Mouse (Mus musculus) kidney, postnatal 0 days (tissue): ENCODE data around the gene Clmn. TPM values are rescaled to one million over a fixed set of nuclear protein-coding genes. Genes with fewer than 3 reads are reported as not detected.

Experiments
- ATAC-seq: fragments of 200-750 bp; cut with Nextera tagmentation; replicated peaks from 2 replicates; pipeline ENCODE4 v1.8.0; 2017; ENCODE audit warnings: low read depth, moderate number of reproducible peaks, moderate TSS enrichment, moderate library complexity; ENCODE audit not compliant: low FRiP score
- DNase-seq: peaks from one replicate; pipeline ENCODE4 v3.0.0-alpha.2; 2016; ENCODE audit warnings: low spot score
- H3K27ac ChIP-seq: fragments of 300-500 bp; sonication (generic); 2 replicates; pipeline ENCODE4 v1.5.1; 2014; ENCODE audit warnings: mild to moderate bottlenecking
- H3K27me3 ChIP-seq: fragments of 300-500 bp; sonication (generic); 2 replicates; pipeline ENCODE4 v1.6.1; 2014; ENCODE audit warnings: low read length, mixed read lengths; ENCODE audit not compliant: insufficient read depth
- H3K36me3 ChIP-seq: fragments of 300-500 bp; sonication (generic); 2 replicates; pipeline ENCODE4 v1.6.1; 2014; ENCODE audit warnings: low read length, mixed read lengths; ENCODE audit not compliant: insufficient read depth
- H3K4me1 ChIP-seq: fragments of 300-500 bp; sonication (generic); replicated peaks from 2 replicates; pipeline ENCODE4 v1.6.1; 2014; ENCODE audit warnings: antibody characterized with exemption, low read length, mixed read lengths; ENCODE audit not compliant: insufficient read depth
- H3K4me2 ChIP-seq: fragments of 300-500 bp; sonication (generic); 2 replicates; pipeline ENCODE4 v1.6.1; 2014; ENCODE audit warnings: mild to moderate bottlenecking, low read length, moderate library complexity, mixed read lengths
- H3K4me3 ChIP-seq: fragments of 300-500 bp; sonication (generic); replicated peaks from 2 replicates; pipeline ENCODE4 v1.5.1; 2014; ENCODE audit warnings: low read depth, low read length
- H3K9ac ChIP-seq: fragments of 300-500 bp; sonication (generic); 2 replicates; pipeline ENCODE4 v1.6.1; 2014; ENCODE audit warnings: low read depth, low read length
- H3K9me3 ChIP-seq: fragments of 300-500 bp; sonication (generic); replicated peaks from 2 replicates; pipeline ENCODE4 v1.6.1; 2016; ENCODE audit warnings: low read length, inconsistent platforms, mixed read lengths
- CTCF ChIP-seq: IDR thresholded peaks from 2 replicates; pipeline ENCODE4 v1.5.1; 2016; ENCODE audit warnings: antibody characterized with exemption, low read depth, mild to moderate bottlenecking, moderate library complexity
- WGBS: fragments of 180-500 bp; shearing (Covaris S2); extraction: QIAGEN DNeasy Blood & Tissue Kit; methylation state at CpG from one replicate; pipeline ENCODE4 v1.1.7; 2014; 5-methylcytosine and 5-hydroxymethylcytosine counted together
- polyA plus RNA-seq: library from polyadenylated mRNA; unstranded; fragments of >200 nt; fragmentation: Nextera tagmentation; extraction: Ambion mirVana; gene quantifications from 2 replicates; pipeline ENCODE4 v1.2.1, GENCODE M21; 2015

Clmn gene
- polyA plus RNA-seq, 1 experiment from 2014 or later: 6.0 TPM

DNA sequence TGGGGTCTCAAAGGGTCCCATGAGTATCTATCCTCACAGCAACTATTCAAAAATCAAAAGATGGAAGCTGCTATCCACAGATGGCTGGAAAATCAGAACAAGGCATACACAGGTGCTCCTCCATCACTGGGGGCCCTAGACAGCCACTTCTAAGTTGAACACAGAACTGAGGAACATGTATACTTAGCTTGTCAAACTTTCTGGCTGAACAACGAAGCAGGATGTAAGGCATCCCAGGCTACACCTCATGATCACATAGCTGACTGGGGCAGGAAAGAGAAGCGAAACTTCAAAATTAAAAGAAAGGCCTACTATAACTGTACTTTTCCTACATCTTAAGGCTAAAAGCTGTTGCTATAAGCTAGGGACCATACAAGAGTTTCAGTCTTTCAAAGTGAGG lies 115.9 kb downstream of the Clmn start:
- Histone ChIP-seq H3K9me3 (no peaks in the 10 kb centered on the region), H3K4me1 (peaks cover 17% of the 10 kb centered on the region; the same call in 1 of the 2 replicates), H3K27me3 (no peaks in the 10 kb centered on the region), H3K4me2 (no peak overlapping the region), H3K4me3 (no peak overlapping the region), H3K27ac (no peak overlapping the region), H3K36me3 (no peaks in the 10 kb centered on the region), H3K9ac (no peak overlapping the region)
- 73% methylated on average over 2 of the region's 2 CpGs for WGBS
- no peak for ATAC-seq
- no peak for DNase-seq
- TF ChIP-seq CTCF: no peak

- H3K27ac ChIP-seq: no peak overlapping the region
- H3K4me1 ChIP-seq: peaks cover 17% of the 10 kb centered on the region; the same call in 1 of the 2 replicates
- no peaks in the 10 kb centered on the region for H3K9me3 ChIP-seq
- no peak for TF ChIP-seq CTCF
- WGBS: 83% methylated on average over 5 of the region's 5 CpGs
- no peak overlapping the region for H3K4me3 ChIP-seq
- ATAC-seq (no peak), DNase-seq (no peak)
- H3K4me2 ChIP-seq: no peak overlapping the region
- no peak overlapping the region for H3K9ac ChIP-seq
- no peaks in the 10 kb centered on the region for H3K27me3 ChIP-seq
- no peaks in the 10 kb centered on the region for H3K36me3 ChIP-seq
These were observed 117.6 kb downstream of the Clmn start for GRCm38 (mm10) chr12:104747252-104747651.

DNA sequence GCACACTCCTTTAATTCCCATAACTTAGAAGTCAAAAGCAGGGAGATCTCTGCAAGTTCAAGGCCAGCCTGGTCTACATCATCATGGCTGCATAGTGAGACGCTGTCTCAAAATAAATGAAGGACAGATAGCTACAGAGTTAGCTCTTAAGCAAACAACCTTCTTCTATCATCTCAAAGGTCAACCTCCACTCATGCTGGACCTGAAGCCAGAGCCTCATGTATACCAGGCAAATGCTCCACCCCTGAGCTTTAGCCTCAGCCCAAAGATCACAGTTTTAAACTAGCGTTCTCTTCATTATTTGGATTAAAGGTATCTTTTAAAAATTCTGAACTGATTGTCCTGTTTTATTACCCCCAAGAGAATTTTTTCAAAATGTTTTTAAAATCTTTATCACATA lies 118.3 kb downstream of the Clmn start:
- no peak for ATAC-seq
- TF ChIP-seq CTCF: no peak

GRCm38 (mm10) chr12:104743687-104744086 lies 121.2 kb downstream of the Clmn start:
- Histone ChIP-seq H3K4me3 (no peak overlapping the region), H3K27ac (no peak overlapping the region), H3K36me3 (no peaks in the 10 kb centered on the region), H3K27me3 (no peaks in the 10 kb centered on the region), H3K9me3 (no peaks in the 10 kb centered on the region), H3K9ac (no peak overlapping the region), H3K4me2 (no peak overlapping the region), H3K4me1 (peaks cover 18% of the 10 kb centered on the region)
- WGBS: 83% methylated on average over 4 of the region's 4 CpGs
- no peak for TF ChIP-seq CTCF
- ATAC-seq: no peak
- no peak for DNase-seq

More for the DNA sequence above, 118.3 kb downstream of the Clmn start:
- DNase-seq: no peak
- WGBS: 86% methylated on average over 2 of the region's 2 CpGs
- Histone ChIP-seq H3K9me3 (no peaks in the 10 kb centered on the region), H3K9ac (no peak overlapping the region), H3K27me3 (no peaks in the 10 kb centered on the region), H3K4me3 (no peak overlapping the region), H3K4me2 (no peak overlapping the region), H3K4me1 (peaks cover 20% of the 10 kb centered on the region), H3K36me3 (no peaks in the 10 kb centered on the region), H3K27ac (no peak overlapping the region)

DNA sequence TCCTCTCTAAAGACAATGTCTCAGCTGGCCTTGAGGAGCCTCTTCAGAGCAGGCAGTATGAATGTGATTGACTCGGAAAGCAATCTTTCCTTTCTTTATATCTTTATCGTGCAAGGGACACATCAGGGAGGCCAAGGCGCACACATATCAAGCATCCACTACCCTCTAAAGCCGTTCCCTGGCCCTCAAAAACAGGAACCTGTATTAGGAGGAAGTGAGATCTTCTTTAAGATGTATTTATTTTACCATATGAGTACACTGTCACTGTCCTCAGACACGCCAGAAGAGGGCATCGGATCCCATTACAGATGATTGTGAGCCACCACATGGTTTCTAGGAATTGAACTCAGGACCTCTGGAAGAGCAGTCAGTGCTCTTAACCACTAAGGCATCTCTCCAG lies 122.6 kb downstream of the Clmn start:
- H3K27ac ChIP-seq: no peak overlapping the region
- TF ChIP-seq CTCF: peak; percentile 31; the same call in 1 of the 2 replicates
- no peaks in the 10 kb centered on the region for H3K9me3 ChIP-seq
- no peak overlapping the region for H3K4me3 ChIP-seq
- 76% methylated on average over 6 of the region's 6 CpGs for WGBS
- H3K4me1 ChIP-seq: peaks cover 18% of the 10 kb centered on the region
- H3K27me3 ChIP-seq: no peaks in the 10 kb centered on the region
- ATAC-seq (no peak), DNase-seq (no peak)
- H3K36me3 ChIP-seq: no peaks in the 10 kb centered on the region
- no peak overlapping the region for H3K4me2 ChIP-seq
- H3K9ac ChIP-seq: no peak overlapping the region

DNA sequence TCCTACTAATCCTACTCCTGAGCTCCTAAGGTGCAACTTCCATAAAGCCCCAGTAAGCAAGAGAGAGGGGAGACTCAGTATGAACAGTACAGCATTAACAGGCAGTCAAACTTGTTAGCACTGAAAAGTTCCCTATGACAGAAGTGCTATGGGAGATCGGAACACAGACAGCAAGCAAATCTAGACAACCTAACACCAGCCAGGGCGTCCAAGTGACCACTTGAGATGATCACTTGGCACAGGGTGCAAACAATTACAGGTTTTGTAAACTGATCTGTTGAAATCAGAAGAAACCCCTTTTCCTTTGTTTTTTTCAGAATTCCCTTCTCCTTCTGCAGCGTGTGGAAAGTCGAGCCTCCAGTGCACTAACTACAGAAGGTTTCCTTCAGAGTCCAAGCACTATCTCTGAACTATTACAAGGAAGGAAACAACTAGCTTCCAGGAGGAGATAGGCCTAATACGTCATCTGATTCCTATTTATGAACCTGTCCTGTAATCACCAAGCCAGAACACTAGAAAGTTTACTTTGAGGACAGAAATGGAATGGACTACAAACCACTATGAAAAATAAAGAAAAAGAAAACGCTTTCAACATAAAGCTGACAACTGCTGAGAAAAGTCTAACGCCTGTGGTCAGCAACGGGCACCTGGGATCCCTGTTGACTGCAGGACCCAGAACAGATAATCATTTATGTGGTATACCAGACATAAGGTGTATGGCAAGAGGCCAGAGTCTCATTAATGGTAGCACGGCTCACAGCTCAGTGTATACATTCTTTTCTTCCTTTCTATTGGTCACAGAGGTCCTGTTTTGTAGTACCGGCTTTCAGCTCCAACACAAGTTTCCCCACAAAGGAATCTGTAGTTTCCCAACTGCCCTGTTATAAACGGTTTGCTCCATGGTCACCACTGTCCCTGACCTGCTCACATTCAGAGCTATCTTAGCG lies 123.8 kb downstream of the Clmn start:
- DNase-seq (no peak), ATAC-seq (no peak)
- Histone ChIP-seq H3K4me3 (no peak overlapping the region), H3K27ac (peak overlapping the region; percentile 19; the same call in 1 of the 2 replicates), H3K36me3 (no peaks in the 10 kb centered on the region), H3K4me1 (peaks cover 18% of the 10 kb centered on the region), H3K9ac (no peak overlapping the region), H3K4me2 (no peak overlapping the region), H3K9me3 (no peaks in the 10 kb centered on the region), H3K27me3 (no peaks in the 10 kb centered on the region)
- WGBS: 54% methylated on average over 12 of the region's 12 CpGs
- TF ChIP-seq CTCF: no peak
